Mouse (Mus musculus): ENCODE results near the gene Syt13. TPM values are rescaled to one million over a fixed set of nuclear protein-coding genes. Genes with fewer than 3 reads are reported as not detected.

The Syt13 gene
- polyA plus RNA-seq, 2 experiments, result 0.05 to 0.07 TPM

DNA sequence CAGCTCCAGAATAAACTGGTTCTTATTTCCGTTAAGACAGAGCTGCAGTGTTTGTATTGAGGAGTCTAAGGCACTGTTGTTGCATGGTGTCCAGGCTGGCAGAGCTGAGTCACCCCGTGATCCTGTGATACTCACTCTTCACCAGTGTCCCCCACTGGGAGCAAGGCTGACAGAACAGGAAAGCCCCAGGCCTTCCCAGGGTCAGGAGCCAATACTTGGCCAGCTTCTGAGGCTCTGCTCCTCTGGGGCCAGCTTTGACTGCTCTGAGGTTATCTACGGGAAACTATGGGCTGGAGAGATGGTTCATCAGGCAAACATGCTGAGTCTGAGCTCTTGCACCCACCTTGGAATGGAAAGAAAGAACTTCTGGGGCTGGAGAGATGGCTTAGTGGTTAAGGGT is 28.0 kb upstream of the Syt13 start:
- H3K4me3 ChIP-seq (ENCODE audit: insufficient read depth in 1 of 2, low read depth in 2 of 2, low read length in 2 of 2), result no peak overlapping the region
- no peak for DNase-seq (ENCODE audit: low read depth in 3 of 3, low spot score in 3 of 3)
- no peak overlapping the region for H3K9ac ChIP-seq (replicated peaks)
- WGBS (ENCODE audit: insufficient replicate concordance), result 56% methylated on average over 3 of the region's 3 CpGs
- no peaks in the 10 kb centered on the region for H3K27me3 ChIP-seq (ENCODE audit: control insufficient read depth, insufficient read depth, low read length)
- TF ChIP-seq EP300 (IDR thresholded peaks at IDR 0.05; ENCODE audit: low read depth) (no peak), CTCF (IDR thresholded peaks at IDR 0.05; ENCODE audit: low read depth) (no peak)
- no peaks in the 10 kb centered on the region for H3K36me3 ChIP-seq (replicated peaks; ENCODE audit: control insufficient read depth, insufficient read depth, low read depth)
- H3K4me2 ChIP-seq (ENCODE audit: low read depth), result no peak overlapping the region
- no peaks in the 10 kb centered on the region for H3K4me1 ChIP-seq (replicated peaks; ENCODE audit: control insufficient read depth in 2 of 2, insufficient read depth in 2 of 2, low read length in 1 of 2)
- no peak overlapping the region for H3K27ac ChIP-seq
- ATAC-seq (ENCODE audit: insufficient read depth), result no peak
- H3K9me3 ChIP-seq (ENCODE audit: control insufficient read depth, low read length), result no peaks in the 10 kb centered on the region

DNA sequence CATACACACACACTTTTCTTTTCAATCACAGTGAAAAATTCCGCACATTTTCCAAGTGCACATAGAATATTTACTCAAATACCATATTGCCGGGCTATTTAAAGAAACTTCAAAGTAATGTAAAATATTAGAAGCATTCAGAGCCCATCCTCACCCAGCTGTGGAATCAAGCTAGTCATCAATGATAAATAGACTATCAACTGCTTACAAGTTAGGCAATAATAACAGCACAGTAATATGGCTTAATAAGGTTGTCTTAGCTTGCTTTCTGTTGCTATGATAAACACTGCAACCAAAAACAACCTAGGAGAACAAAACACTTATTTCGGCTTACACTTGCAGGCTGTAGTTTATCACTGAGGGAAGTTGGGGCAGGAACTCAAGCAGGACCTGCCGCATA is 22.4 kb upstream of the Syt13 start:
- Histone ChIP-seq H3K36me3 (replicated peaks; ENCODE audit: control insufficient read depth, insufficient read depth, low read depth) (no peaks in the 10 kb centered on the region), H3K4me3 (ENCODE audit: insufficient read depth in 1 of 2, low read depth in 2 of 2, low read length in 2 of 2) (no peak overlapping the region), H3K27me3 (ENCODE audit: control insufficient read depth, insufficient read depth, low read length) (no peaks in the 10 kb centered on the region), H3K4me2 (ENCODE audit: low read depth) (no peak overlapping the region), H3K4me1 (replicated peaks; ENCODE audit: control insufficient read depth in 2 of 2, insufficient read depth in 2 of 2, low read length in 1 of 2) (no peaks in the 10 kb centered on the region), H3K9me3 (ENCODE audit: control insufficient read depth, low read length) (no peaks in the 10 kb centered on the region), H3K9ac (replicated peaks) (no peak overlapping the region), H3K27ac (no peak overlapping the region)
- DNase-seq (ENCODE audit: low read depth in 3 of 3, low spot score in 3 of 3) (no peak), ATAC-seq (ENCODE audit: insufficient read depth) (no peak)
- 74% methylated on average over 4 of the region's 4 CpGs for WGBS (ENCODE audit: insufficient replicate concordance)
- no peak for TF ChIP-seq EP300 (IDR thresholded peaks at IDR 0.05; ENCODE audit: low read depth)
- TF ChIP-seq CTCF (IDR thresholded peaks at IDR 0.05; ENCODE audit: low read depth), result no peak

DNA sequence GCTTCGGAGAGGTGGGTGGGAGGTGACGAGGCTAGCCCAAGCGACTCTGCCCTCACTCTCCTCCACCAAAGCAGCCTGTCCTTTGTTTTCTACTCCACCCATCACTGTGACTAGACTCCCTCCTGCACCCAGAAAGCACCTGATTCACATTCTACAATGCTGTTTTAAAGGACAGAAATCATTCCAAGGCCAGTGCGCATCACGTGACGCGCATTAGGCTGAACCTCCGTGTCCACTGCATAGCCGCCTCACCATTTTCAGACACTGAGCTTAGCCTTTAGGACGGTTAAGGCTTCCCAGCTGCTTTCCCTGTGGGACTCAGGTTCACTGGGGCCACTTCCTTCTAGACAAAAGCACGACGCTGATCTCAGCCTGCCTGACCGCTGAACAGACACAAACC is 11.2 kb upstream of the Syt13 start:
- H3K9me3 ChIP-seq (ENCODE audit: control insufficient read depth, low read length), result no peaks in the 10 kb centered on the region
- H3K4me3 ChIP-seq (ENCODE audit: insufficient read depth in 1 of 2, low read depth in 2 of 2, low read length in 2 of 2), result no peak overlapping the region
- H3K27me3 ChIP-seq (ENCODE audit: control insufficient read depth, insufficient read depth, low read length), result no peaks in the 10 kb centered on the region
- H3K4me1 ChIP-seq (replicated peaks; ENCODE audit: control insufficient read depth in 2 of 2, insufficient read depth in 2 of 2, low read length in 1 of 2), result no peaks in the 10 kb centered on the region
- TF ChIP-seq CTCF (IDR thresholded peaks at IDR 0.05; ENCODE audit: low read depth) (no peak), EP300 (IDR thresholded peaks at IDR 0.05; ENCODE audit: low read depth) (no peak)
- no peak overlapping the region for H3K27ac ChIP-seq
- H3K36me3 ChIP-seq (replicated peaks; ENCODE audit: control insufficient read depth, insufficient read depth, low read depth), result no peaks in the 10 kb centered on the region
- no peak for DNase-seq (ENCODE audit: low read depth in 3 of 3, low spot score in 3 of 3)
- no peak overlapping the region for H3K9ac ChIP-seq (replicated peaks)
- 67% methylated on average over 13 of the region's 13 CpGs for WGBS (ENCODE audit: insufficient replicate concordance)
- no peak for ATAC-seq (ENCODE audit: insufficient read depth)
- no peak overlapping the region for H3K4me2 ChIP-seq (ENCODE audit: low read depth)

DNA sequence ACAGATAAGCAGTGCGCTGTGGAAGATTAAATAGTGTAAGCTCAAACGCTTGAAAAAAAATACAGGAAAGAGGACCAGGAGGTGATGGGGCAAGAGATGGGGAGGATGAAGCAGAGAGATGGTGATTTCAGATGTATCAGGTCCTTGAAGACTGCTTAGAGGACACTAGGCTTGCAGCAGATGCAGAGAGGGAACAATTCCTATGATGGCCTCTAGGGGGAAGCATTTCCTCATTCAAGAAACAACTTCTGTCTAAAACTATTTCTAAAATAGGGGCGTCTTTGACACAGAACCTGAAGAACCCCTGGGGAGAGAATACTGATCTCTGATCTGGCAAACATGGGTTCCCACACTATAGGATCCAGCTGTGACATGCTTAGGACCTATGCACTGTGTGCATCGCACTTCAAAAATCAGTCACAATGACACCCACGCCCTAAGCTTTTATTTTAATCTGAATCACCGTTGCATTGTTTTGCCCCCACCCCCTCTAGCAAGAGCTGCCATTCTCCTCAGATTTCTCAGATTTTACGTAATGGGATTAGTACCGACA is 10.5 kb upstream of the Syt13 start:
- Histone ChIP-seq H3K4me2 (ENCODE audit: low read depth) (no peak overlapping the region), H3K4me1 (replicated peaks; ENCODE audit: control insufficient read depth in 2 of 2, insufficient read depth in 2 of 2, low read length in 1 of 2) (no peaks in the 10 kb centered on the region), H3K36me3 (replicated peaks; ENCODE audit: control insufficient read depth, insufficient read depth, low read depth) (no peaks in the 10 kb centered on the region), H3K9ac (replicated peaks) (no peak overlapping the region), H3K4me3 (ENCODE audit: insufficient read depth in 1 of 2, low read depth in 2 of 2, low read length in 2 of 2) (no peak overlapping the region), H3K9me3 (ENCODE audit: control insufficient read depth, low read length) (no peaks in the 10 kb centered on the region), H3K27ac (no peak overlapping the region), H3K27me3 (ENCODE audit: control insufficient read depth, insufficient read depth, low read length) (no peaks in the 10 kb centered on the region)
- 24% methylated on average over 8 of the region's 8 CpGs for WGBS (ENCODE audit: insufficient replicate concordance)
- DNase-seq (ENCODE audit: low read depth in 3 of 3, low spot score in 3 of 3) (peak; percentile 7 to 29 (median 17)), ATAC-seq (ENCODE audit: insufficient read depth) (no peak)
- TF ChIP-seq CTCF (IDR thresholded peaks at IDR 0.05; ENCODE audit: low read depth) (peak; percentile 75), EP300 (IDR thresholded peaks at IDR 0.05; ENCODE audit: low read depth) (no peak)

DNA sequence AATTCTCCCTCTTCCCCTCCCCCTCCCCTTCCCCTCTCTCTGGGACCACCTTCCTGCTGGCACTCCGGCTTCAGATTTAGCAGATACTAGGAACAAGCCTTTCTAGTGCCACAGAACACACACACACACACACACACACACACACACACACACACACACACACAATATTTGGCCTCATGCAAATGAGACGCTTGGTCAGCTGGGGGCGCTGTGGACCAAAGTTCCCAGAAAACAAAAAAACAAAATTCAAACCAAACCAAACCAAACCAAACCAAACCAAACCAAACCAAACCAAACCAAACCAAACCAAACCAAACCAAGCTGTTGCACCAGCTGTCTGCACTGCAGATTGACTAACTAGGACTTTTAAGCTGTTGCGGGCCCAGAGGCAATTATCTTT is 4.5 kb upstream of the Syt13 start:
- DNase-seq (ENCODE audit: low read depth in 3 of 3, low spot score in 3 of 3) (no peak), ATAC-seq (ENCODE audit: insufficient read depth) (no peak)
- Histone ChIP-seq H3K4me2 (ENCODE audit: low read depth) (no peak overlapping the region), H3K4me1 (replicated peaks; ENCODE audit: control insufficient read depth in 2 of 2, insufficient read depth in 2 of 2, low read length in 1 of 2) (no peaks in the 10 kb centered on the region), H3K27me3 (ENCODE audit: control insufficient read depth, insufficient read depth, low read length) (peaks cover 20% of the 10 kb centered on the region), H3K4me3 (ENCODE audit: insufficient read depth in 1 of 2, low read depth in 2 of 2, low read length in 2 of 2) (no peak overlapping the region), H3K36me3 (replicated peaks; ENCODE audit: control insufficient read depth, insufficient read depth, low read depth) (no peaks in the 10 kb centered on the region), H3K9me3 (ENCODE audit: control insufficient read depth, low read length) (no peaks in the 10 kb centered on the region), H3K27ac (no peak overlapping the region), H3K9ac (replicated peaks) (no peak overlapping the region)
- 57% methylated on average over 4 of the region's 4 CpGs for WGBS (ENCODE audit: insufficient replicate concordance)
- TF ChIP-seq EP300 (IDR thresholded peaks at IDR 0.05; ENCODE audit: low read depth), result no peak
- peak; percentile 26 for TF ChIP-seq CTCF (IDR thresholded peaks at IDR 0.05; ENCODE audit: low read depth)
